Mouse (Mus musculus): Measurements from ENCODE around the gene Syngr1.

DNA sequence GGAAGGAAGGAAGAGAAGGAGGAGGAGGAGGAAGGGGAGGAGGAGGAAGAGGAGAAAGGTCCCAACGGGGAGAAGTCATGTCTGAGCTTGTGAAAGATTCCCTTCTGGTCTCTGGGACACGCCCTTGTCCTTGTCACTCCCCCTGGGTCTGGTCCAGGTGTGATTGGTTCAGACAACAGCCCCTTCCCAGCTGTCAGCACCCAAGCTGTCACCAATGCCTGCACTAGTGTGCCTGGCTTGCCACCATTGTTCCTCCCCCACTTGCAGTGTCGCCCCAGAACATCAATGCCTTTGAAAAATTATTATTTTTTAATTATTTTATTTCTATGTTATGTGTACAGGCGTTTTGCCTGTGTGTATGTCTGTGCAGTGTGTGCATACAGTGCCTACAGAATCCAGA is 22.0 kb upstream of the Syngr1 start:
- TF ChIP-seq POLR2A (IDR thresholded peaks at IDR 0.05; ENCODE audit: borderline replicate concordance, extremely low read depth, low read depth, low read length) (no peak), CTCF (IDR thresholded peaks at IDR 0.05; ENCODE audit: insufficient read depth, low read length) (no peak)
